Mouse (Mus musculus) cortical plate, adult 2 months (tissue): ENCODE data around the gene Mlh1. TPM values are rescaled to one million over a fixed set of nuclear protein-coding genes. Genes with fewer than 3 reads are reported as not detected.
A peak's percentile ranks its signal among the peaks of the same experiment; 100 is the strongest.

Experiments used
- H3K27ac ChIP-seq: fragments of 200-500 bp; 2 replicates; pipeline ENCODE4 v1.5.1; 2012; ENCODE audit warnings: low read length, control low read depth, inconsistent platforms; ENCODE audit not compliant: insufficient read depth
- H3K4me1 ChIP-seq: fragments of 200-500 bp; 2 replicates; pipeline ENCODE4 v1.6.1; 2011; ENCODE audit warnings: low read length; ENCODE audit not compliant: control insufficient read depth, insufficient read depth
- H3K4me3 ChIP-seq: fragments of 200-500 bp; 2 replicates; pipeline ENCODE4 v1.5.1; 2011; ENCODE audit warnings: mild to moderate bottlenecking, low read length, control low read depth; ENCODE audit not compliant: insufficient read depth
- CTCF ChIP-seq: fragments of 200-500 bp; IDR thresholded peaks from 2 replicates; pipeline ENCODE4 v1.5.1; 2011; ENCODE audit warnings: mild to moderate bottlenecking, control low read depth, low read length; ENCODE audit not compliant: insufficient read depth; ENCODE audit errors: extremely low read depth
- POLR2A ChIP-seq: fragments of 200-500 bp; IDR thresholded peaks from 2 replicates; pipeline ENCODE4 v1.6.1; 2011; ENCODE audit warnings: mild to moderate bottlenecking, low read length, control low read depth; ENCODE audit not compliant: insufficient read depth; ENCODE audit errors: extremely low read depth
- polyA plus RNA-seq: library from polyadenylated mRNA; depleted of rRNA; stranded (reverse); fragments of >200 nt; gene quantifications from 2 replicates; pipeline ENCODE4 v1.2.3, GENCODE M21; 2012; rRNA removed

The Mlh1 gene
- 28.4 and 37.9 TPM in 2 replicates for polyA plus RNA-seq

DNA sequence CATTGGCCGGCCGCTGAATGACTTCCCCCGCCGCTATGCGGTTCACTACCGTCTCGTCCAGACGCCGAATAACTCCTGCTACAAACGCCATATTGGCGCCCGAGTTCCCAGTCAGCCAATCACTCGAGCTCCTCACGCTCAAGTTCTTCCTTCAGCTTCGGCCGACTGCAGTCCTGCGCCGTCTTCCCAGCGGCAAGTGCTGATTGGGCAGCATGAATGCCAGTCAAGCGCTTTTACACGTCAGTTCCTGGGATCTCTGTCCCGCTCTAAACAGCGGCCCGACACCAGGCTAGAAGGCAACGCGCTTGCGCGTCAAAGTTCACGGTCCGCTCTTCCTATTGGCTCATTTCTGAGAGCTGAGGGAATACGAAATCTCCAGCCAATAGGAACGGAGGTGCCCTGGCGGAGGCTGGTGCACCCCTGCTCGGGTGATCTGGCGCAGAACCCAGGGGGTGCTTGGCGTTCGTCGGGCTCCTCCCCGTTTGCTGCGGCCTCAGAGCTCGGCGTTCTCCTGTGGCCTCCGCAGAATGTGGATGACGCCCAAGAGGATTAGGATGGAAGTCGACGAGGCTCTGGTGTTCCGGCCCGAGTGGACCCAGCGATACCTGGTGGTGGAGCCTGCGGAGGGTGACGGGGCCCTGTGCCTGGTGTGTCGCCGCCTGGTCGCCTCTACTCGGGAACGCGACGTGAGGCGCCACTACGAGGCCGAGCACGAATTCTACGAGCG, at the start of gene Mlh1, which contains the start of gene Epm2aip1:
Mlh1 (minus strand) TSS at position 358 of the 727 bp plus-strand sequence.
Epm2aip1 (plus strand) TSS at position 496 of the 727 bp plus-strand sequence.
- TF ChIP-seq CTCF: no peak
- TF ChIP-seq POLR2A: peak; percentile 94
- peak within 1 kb of the TSS; percentile 76 for H3K4me3 ChIP-seq
- H3K4me1 ChIP-seq: peaks cover 6% of the 10 kb centered on the region
- peak within 1 kb of the TSS; percentile 72 for H3K27ac ChIP-seq

- no peak overlapping the region for H3K4me3 ChIP-seq
- TF ChIP-seq POLR2A: no peak
- no peak overlapping the region for H3K27ac ChIP-seq
- H3K4me1 ChIP-seq: peaks cover 4% of the 10 kb centered on the region
Measured at GRCm38 (mm10) chr9:111320912-111321311, 49.3 kb upstream of the Mlh1 start.

- peak overlapping the region; percentile 74; the same call in 1 of the 2 replicates for H3K4me3 ChIP-seq
- peak; percentile 80 for TF ChIP-seq CTCF
- TF ChIP-seq POLR2A: no peak
- H3K27ac ChIP-seq: no peak overlapping the region
- no peaks in the 10 kb centered on the region for H3K4me1 ChIP-seq
Measured at GRCm38 (mm10) chr9:111314219-111314618, 42.6 kb upstream of the Mlh1 start.

- H3K27ac ChIP-seq: no peak overlapping the region
- no peaks in the 10 kb centered on the region for H3K4me1 ChIP-seq
- no peak for TF ChIP-seq CTCF
- TF ChIP-seq POLR2A: no peak
- H3K4me3 ChIP-seq: peak overlapping the region; percentile 74
Measured at GRCm38 (mm10) chr9:111313793-111314192, 42.2 kb upstream of the Mlh1 start.

- TF ChIP-seq POLR2A: no peak
- no peak for TF ChIP-seq CTCF
Measured at GRCm38 (mm10) chr9:111313299-111313698, 41.7 kb upstream of the Mlh1 start.

DNA sequence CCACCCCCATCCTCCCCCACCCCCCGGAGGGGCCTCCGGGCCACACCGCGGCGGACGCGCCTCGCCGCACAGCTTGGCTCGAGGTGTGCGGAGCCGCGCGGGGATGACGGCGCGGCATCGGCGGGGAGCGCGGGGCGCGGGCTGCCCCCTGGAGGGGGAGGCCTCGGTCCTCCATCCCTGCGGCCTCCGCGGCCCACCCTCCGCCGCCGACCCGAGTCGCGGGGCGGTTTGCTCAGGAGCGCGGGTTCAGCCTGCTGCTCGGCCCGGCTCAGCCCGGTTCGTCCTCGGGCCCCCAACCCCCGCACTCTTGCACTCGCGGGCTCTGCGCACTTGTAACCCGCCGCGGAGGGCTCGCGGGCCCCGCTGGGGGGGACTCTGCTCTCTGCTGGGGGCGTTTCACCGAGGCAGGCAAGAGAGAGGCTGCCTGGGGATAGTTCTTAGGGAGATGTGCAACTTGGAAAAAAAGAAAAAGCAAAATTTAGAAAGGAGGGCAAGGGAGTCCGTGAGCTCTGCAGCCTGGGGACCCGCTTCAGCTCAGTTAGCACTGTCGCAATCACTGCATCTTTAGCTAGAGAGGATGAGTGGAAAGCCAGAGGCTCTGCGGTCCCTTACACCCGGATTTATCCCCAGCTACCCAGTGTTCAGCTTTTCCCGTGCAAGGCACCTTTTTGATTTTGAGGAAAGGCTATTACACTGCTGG, 41.0 kb upstream of the Mlh1 start:
- TF ChIP-seq CTCF (no peak), POLR2A (no peak)
- Histone ChIP-seq H3K27ac (peak overlapping the region; percentile 48), H3K4me3 (peak overlapping the region; percentile 74), H3K4me1 (no peaks in the 10 kb centered on the region)

More at GRCm38 (mm10) chr9:111313299-111313698, 41.7 kb upstream of the Mlh1 start:
- no peaks in the 10 kb centered on the region for H3K4me1 ChIP-seq
- no peak overlapping the region for H3K27ac ChIP-seq
- peak overlapping the region; percentile 74 for H3K4me3 ChIP-seq

GRCm38 (mm10) chr9:111311843-111312441, 40.4 kb upstream of the Mlh1 start:
- Histone ChIP-seq H3K27ac (peak overlapping the region; percentile 98), H3K4me3 (peak overlapping the region; percentile 74), H3K4me1 (no peaks in the 10 kb centered on the region)
- TF ChIP-seq POLR2A: no peak
- TF ChIP-seq CTCF: no peak

DNA sequence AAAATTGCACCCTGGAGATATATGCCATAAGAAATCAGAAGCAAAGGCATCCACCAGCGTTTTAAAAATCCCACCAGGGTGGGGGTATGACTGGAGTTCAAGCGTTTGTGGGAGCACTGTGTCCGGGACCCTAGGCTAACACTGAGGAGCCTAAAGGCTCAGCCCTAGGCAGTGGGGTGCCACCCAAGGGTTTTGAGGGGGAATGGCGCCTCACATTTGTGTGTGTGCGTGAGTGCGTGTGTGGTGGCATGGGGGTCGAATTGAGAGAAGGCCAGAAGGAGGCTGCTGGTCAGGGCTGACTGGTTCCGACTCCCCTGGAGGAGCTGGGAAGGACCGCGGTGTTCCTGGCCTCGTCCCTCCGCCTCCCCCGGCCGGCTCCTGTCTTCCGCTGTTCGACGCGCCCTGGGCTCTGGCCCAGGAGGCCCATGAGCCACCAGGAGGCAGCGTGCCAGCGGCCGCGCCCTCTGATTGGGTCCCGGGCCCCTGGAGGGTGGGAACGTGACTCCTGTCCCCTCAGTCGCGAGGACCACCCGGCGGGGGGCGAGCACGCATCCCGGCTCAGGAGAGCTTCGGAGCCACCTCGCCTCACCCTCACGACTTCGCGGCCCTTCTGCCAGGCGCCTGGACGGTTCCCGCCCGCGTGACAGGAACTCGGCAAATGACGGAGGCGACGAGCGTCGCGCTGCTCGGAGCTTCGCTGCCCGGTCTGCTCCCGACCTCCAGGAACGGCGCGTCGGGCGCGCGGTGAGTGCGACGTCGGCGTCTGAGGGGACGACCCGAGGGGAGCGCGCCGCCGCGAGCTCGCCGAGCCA, 39.6 kb upstream of the Mlh1 start, which contains the start of gene Trank1:
Trank1 (plus strand) TSS at position 709 of the 812 bp plus-strand sequence.
- H3K27ac ChIP-seq: peak within 1 kb of the TSS; percentile 98

GRCm38 (mm10) chr9:111306142-111306541, 34.6 kb upstream of the Mlh1 start:
- Histone ChIP-seq H3K4me1 (peaks cover 3% of the 10 kb centered on the region), H3K27ac (no peak overlapping the region), H3K4me3 (no peak overlapping the region)
- TF ChIP-seq POLR2A (no peak), CTCF (no peak)

More for the DNA sequence above, 39.6 kb upstream of the Mlh1 start, which contains the start of gene Trank1:
- Histone ChIP-seq H3K4me3 (peak within 1 kb of the TSS; percentile 74), H3K4me1 (peaks cover 1% of the 10 kb centered on the region; the same call in 1 of the 2 replicates)
- TF ChIP-seq CTCF: no peak
- TF ChIP-seq POLR2A: peak; percentile 28; the same call in 1 of the 2 replicates

GRCm38 (mm10) chr9:111304036-111304435, 32.4 kb upstream of the Mlh1 start:
- no peak overlapping the region for H3K27ac ChIP-seq
- H3K4me3 ChIP-seq: no peak overlapping the region
- TF ChIP-seq POLR2A: no peak
- no peak for TF ChIP-seq CTCF
- peaks cover 3% of the 10 kb centered on the region for H3K4me1 ChIP-seq
